Mouse (Mus musculus) layer of hippocampus, adult 2 months (tissue): ENCODE results near the gene Sart3. TPM values are rescaled to one million over a fixed set of nuclear protein-coding genes. Genes with fewer than 3 reads are reported as not detected.

Experiments
- DNase-seq, 2 experiments: peaks; one replicate each; pipeline ENCODE4 v3.0.0; 2022; ENCODE audit warnings: low spot score in 2 of 2
- H3K27ac ChIP-seq: fragments of 200-600 bp; 2 replicates; pipeline ENCODE4 v1.8.1; 2022
- H3K4me3 ChIP-seq: fragments of 200-600 bp; 2 replicates; pipeline ENCODE4 v1.8.1; 2022; ENCODE audit warnings: mild to moderate bottlenecking
- CTCF ChIP-seq: fragments of 200-600 bp; conservative IDR thresholded peaks from 2 replicates; pipeline ENCODE4 v1.8.1; 2022; ENCODE audit warnings: antibody characterized with exemption, mild to moderate bottlenecking, moderate library complexity
- total RNA-seq, 2 experiments: library from RNA; stranded (reverse); gene quantifications; 2 replicates each; pipeline ENCODE4 v1.2.3; 2021

The Sart3 gene
- total RNA-seq, 2 experiments from 2014 or later, result 53.5 to 54.4 TPM

GRCm38 (mm10) chr5:113723567-113724237, 48.6 kb downstream of the Sart3 start:
- no peak for DNase-seq
- Histone ChIP-seq H3K27ac (no peak overlapping the region; the same call in 1 of the 2 replicates), H3K4me3 (no peak overlapping the region)
- no peak for TF ChIP-seq CTCF

GRCm38 (mm10) chr5:113722224-113723013, 49.9 kb downstream of the Sart3 start:
- Histone ChIP-seq H3K27ac (no peak overlapping the region), H3K4me3 (no peak overlapping the region)
- DNase-seq, result no peak
- peak; percentile 71 for TF ChIP-seq CTCF

GRCm38 (mm10) chr5:113719221-113719661, 53.1 kb downstream of the Sart3 start:
- no peak overlapping the region for H3K4me3 ChIP-seq
- H3K27ac ChIP-seq, result peak overlapping the region; percentile 56; the same call in 1 of the 2 replicates
- TF ChIP-seq CTCF, result no peak
- no peak for DNase-seq

GRCm38 (mm10) chr5:113716581-113717388, 55.5 kb downstream of the Sart3 start:
- peak; percentile 51 to 83 for DNase-seq
- TF ChIP-seq CTCF, result no peak
- H3K27ac ChIP-seq, result peak overlapping the region; percentile 84
- H3K4me3 ChIP-seq, result no peak overlapping the region

GRCm38 (mm10) chr5:113712861-113713260, 59.4 kb downstream of the Sart3 start:
- Histone ChIP-seq H3K27ac (no peak overlapping the region), H3K4me3 (no peak overlapping the region)
- no peak for TF ChIP-seq CTCF
- DNase-seq, result no peak

GRCm38 (mm10) chr5:113703803-113704585, 68.3 kb downstream of the Sart3 start:
- no peak for DNase-seq
- H3K4me3 ChIP-seq, result no peak overlapping the region
- H3K27ac ChIP-seq, result 0 out of 2 replicates have a peak overlapping the region, but pooled peaks have one; percentile 10
- TF ChIP-seq CTCF, result no peak

- no peak for DNase-seq
- H3K4me3 ChIP-seq, result no peak overlapping the region
- H3K27ac ChIP-seq, result no peak overlapping the region
- no peak for TF ChIP-seq CTCF
Measured at GRCm38 (mm10) chr5:113700388-113701023, 71.8 kb downstream of the Sart3 start.

GRCm38 (mm10) chr5:113694415-113694814, 77.9 kb downstream of the Sart3 start:
- TF ChIP-seq CTCF, result no peak
- Histone ChIP-seq H3K27ac (no peak overlapping the region), H3K4me3 (no peak overlapping the region)
- no peak for DNase-seq

GRCm38 (mm10) chr5:113694000-113694399, 78.3 kb downstream of the Sart3 start:
- no peak for TF ChIP-seq CTCF
- DNase-seq, result no peak
- no peak overlapping the region for H3K27ac ChIP-seq

GRCm38 (mm10) chr5:113693196-113693755, 79.0 kb downstream of the Sart3 start:
- no peak for DNase-seq
- no peak for TF ChIP-seq CTCF

More at GRCm38 (mm10) chr5:113694000-113694399, 78.3 kb downstream of the Sart3 start:
- H3K4me3 ChIP-seq, result no peak overlapping the region

More at GRCm38 (mm10) chr5:113693196-113693755, 79.0 kb downstream of the Sart3 start:
- no peak overlapping the region for H3K27ac ChIP-seq
- no peak overlapping the region for H3K4me3 ChIP-seq

Other genes starting within 250 kb of the Sart3 start
- gene Cmklr1, start 122.1 kb downstream of the Sart3 start, total RNA-seq, result 1 to 10 TPM; 3.3 to 4.5 TPM
- not detected for gene 1700069L16Rik, start 47.7 kb downstream of the Sart3 start, total RNA-seq
- 10 to 100 TPM; 12.2 to 12.5 TPM for gene Ficd, start 36.7 kb downstream of the Sart3 start, total RNA-seq
- gene Iscu, start 238 bp upstream of the Sart3 start, total RNA-seq, result 100 to 1,000 TPM; 111 to 122 TPM
- 10 to 100 TPM; 22.8 to 24.0 TPM for gene Tmem119, start 28.0 kb upstream of the Sart3 start, total RNA-seq
- 10 to 100 TPM; 28.3 to 28.8 TPM for gene Selplg, start 60.1 kb upstream of the Sart3 start, total RNA-seq
- 100 to 1,000 TPM in 1 of 2 experiments, 10 to 100 TPM in 1; 95.2 to 101 TPM for gene Coro1c, start 136.2 kb upstream of the Sart3 start, total RNA-seq
- gene Ssh1, start 221.4 kb upstream of the Sart3 start, total RNA-seq, result 10 to 100 TPM; 25.8 to 28.1 TPM
- not detected for gene Dao, start 231.2 kb upstream of the Sart3 start, total RNA-seq